In genomic region chr7:41577956-41578355, GRCm38 (mm10) we compare ENCODE assay signal across 32 mouse cellular contexts. TPM values are rescaled to one million over a fixed set of nuclear protein-coding genes. Genes with fewer than 3 reads are reported as not detected.
"Had no signal": no experiment of that assay in that cellular context is flagged by ENCODE, and none has a peak within 500 bp of the region (broad histone marks: within the 10 kb centered on the region; RNA-seq: fewer than 3 reads in every experiment).

No protein-coding gene starts in this region.

- H3K4me1 ChIP-seq: heart, embryonic 13.5 days; heart, embryonic 15.5 days; hindbrain, embryonic 13.5 days; hindbrain, embryonic 15.5 days; limb, embryonic 10.5 days; limb, embryonic 12.5 days; liver, embryonic 13.5 days; liver, embryonic 15.5 days had no signal

- DNase-seq: forebrain, postnatal 0 days; gastrocnemius, postnatal 14 days; gastrocnemius, postnatal 36 days; heart, adult 2 months; heart, postnatal 14 days; heart, postnatal 36 days; liver; liver, embryonic 13.5 days; liver, postnatal 0 days had no signal

- H3K9ac ChIP-seq: forebrain, postnatal 0 days; heart, embryonic 13.5 days; heart, embryonic 15.5 days; hindbrain, embryonic 13.5 days; hindbrain, embryonic 15.5 days; limb, embryonic 12.5 days; liver, embryonic 13.5 days; liver, embryonic 15.5 days; liver, postnatal 0 days had no signal

- H3K27ac ChIP-seq: heart, adult 2 months; heart, embryonic 13.5 days; heart, embryonic 15.5 days; hindbrain, embryonic 13.5 days; hindbrain, embryonic 15.5 days; hindbrain, postnatal 0 days; kidney, postnatal 0 days; layer of hippocampus, adult 2 months; left cerebral cortex, adult 2 months; limb, embryonic 10.5 days; limb, embryonic 12.5 days; liver, embryonic 13.5 days; liver, embryonic 15.5 days had no signal

- H3K4me2 ChIP-seq: heart, embryonic 11.5 days; heart, embryonic 13.5 days; heart, embryonic 15.5 days; hindbrain, embryonic 13.5 days; hindbrain, embryonic 15.5 days; limb, embryonic 12.5 days; liver, embryonic 13.5 days; liver, embryonic 15.5 days had no signal

- ATAC-seq: forebrain, postnatal 0 days; hindbrain, postnatal 0 days; intestine, embryonic 16.5 days; liver, postnatal 0 days had no signal

- H3K4me3 ChIP-seq: heart, adult 2 months; heart, embryonic 13.5 days; heart, embryonic 15.5 days; hindbrain, embryonic 13.5 days; hindbrain, embryonic 15.5 days; layer of hippocampus, adult 2 months; left cerebral cortex, adult 2 months; limb, embryonic 10.5 days; limb, embryonic 12.5 days; liver, embryonic 13.5 days; liver, embryonic 15.5 days had no signal

- H3K36me3 ChIP-seq: heart, embryonic 13.5 days; heart, embryonic 15.5 days; hindbrain, embryonic 13.5 days; hindbrain, embryonic 15.5 days; limb, embryonic 10.5 days; limb, embryonic 12.5 days; liver, embryonic 13.5 days; liver, embryonic 15.5 days had no signal

- H3K27me3 ChIP-seq: heart, embryonic 13.5 days; heart, embryonic 15.5 days; hindbrain, embryonic 13.5 days; hindbrain, embryonic 15.5 days; limb, embryonic 12.5 days; liver, embryonic 13.5 days; liver, embryonic 15.5 days had no signal

- H3K9me3 ChIP-seq: heart, embryonic 15.5 days; hindbrain, embryonic 15.5 days; limb, embryonic 10.5 days; liver, embryonic 13.5 days; liver, embryonic 15.5 days had no signal

RNA-seq across cellular contexts. Expression of gene Gm6871, which starts 4.5 kb away (rescaled TPM):
- total RNA-seq: forebrain, postnatal 0 days; gastrocnemius, adult 18-20 months; gastrocnemius, adult 8-10 months; gastrocnemius, postnatal 14 days; gastrocnemius, postnatal 36 days; heart, postnatal 14 days; heart, postnatal 36 days; hematopoietic stem cell, adult 5-6 weeks; hindbrain, postnatal 0 days; layer of hippocampus, adult 2 months; layer of hippocampus, postnatal 25 days; left cerebral cortex, adult 2 months; left cerebral cortex, postnatal 14 days; left cerebral cortex, postnatal 36 days had no signal
- polyA plus RNA-seq: forebrain, postnatal 0 days; heart, adult 2 months; heart, embryonic 13.5 days; heart, embryonic 15.5 days; heart, postnatal 0 days; hindbrain, embryonic 11.5 days; hindbrain, embryonic 13.5 days; hindbrain, postnatal 0 days; intestine, embryonic 14.5 days; intestine, embryonic 16.5 days; limb, embryonic 10.5 days; limb, embryonic 14.5 days; liver, embryonic 13.5 days; liver, embryonic 15.5 days; liver, postnatal 0 days had no signal
